Mouse (Mus musculus) gastrocnemius, adult 2 months (tissue): ENCODE data around the gene Prune1. TPM values are rescaled to one million over a fixed set of nuclear protein-coding genes. Genes with fewer than 3 reads are reported as not detected.

Experiments
- DNase-seq: peaks from one replicate; pipeline ENCODE4 v3.0.0; 2022
- H3K27ac ChIP-seq: fragments of 200-600 bp; 2 replicates; pipeline ENCODE4 v1.8.1; 2022; ENCODE audit warnings: mild to moderate bottlenecking
- H3K4me3 ChIP-seq: fragments of 200-600 bp; 2 replicates; pipeline ENCODE4 v1.8.1; 2022; ENCODE audit warnings: mild to moderate bottlenecking, moderate library complexity
- CTCF ChIP-seq: fragments of 200-600 bp; IDR thresholded peaks from 2 replicates; pipeline ENCODE4 v1.8.1; 2022; ENCODE audit warnings: antibody characterized with exemption, mild to moderate bottlenecking, moderate library complexity
- intact Hi-C: fragments of 180-260 bp; cut with DNase I; formaldehyde crosslinking; loops from one replicate; pipeline ENCODE4 v1.15.1; 2025
- total RNA-seq, 2 experiments: library from RNA; stranded (reverse); gene quantifications; 2 replicates each; pipeline ENCODE4 v1.2.3; 2021

Prune1 gene
- total RNA-seq, 2 experiments from 2014 or later = 45.8 to 46.9 TPM

DNA sequence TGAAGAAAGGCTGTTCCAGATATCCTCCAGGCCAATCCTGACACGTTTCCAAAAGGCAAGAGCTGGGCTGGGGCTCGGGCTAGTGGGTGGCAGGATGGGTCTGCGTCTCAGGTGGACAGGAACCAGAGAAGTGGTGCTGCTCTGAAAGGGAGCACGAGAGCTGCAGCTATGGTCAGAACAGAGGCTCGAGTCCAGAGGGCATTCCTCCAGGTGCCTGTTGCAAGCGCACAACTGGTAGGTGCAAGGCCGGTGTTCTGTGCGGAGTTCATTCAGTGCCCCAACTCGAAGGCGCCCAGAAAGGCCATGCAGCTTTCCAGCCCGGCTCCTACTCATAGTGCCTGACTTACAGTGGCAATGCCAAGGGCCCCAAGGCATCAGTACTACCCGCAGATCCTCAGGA is 41.9 kb downstream of the Prune1 start:
- DNase-seq = peak; percentile 42
- no peak overlapping the region for H3K27ac ChIP-seq
- intact Hi-C loops = no loop called here
- no peak for TF ChIP-seq CTCF
- no peak overlapping the region for H3K4me3 ChIP-seq

DNA sequence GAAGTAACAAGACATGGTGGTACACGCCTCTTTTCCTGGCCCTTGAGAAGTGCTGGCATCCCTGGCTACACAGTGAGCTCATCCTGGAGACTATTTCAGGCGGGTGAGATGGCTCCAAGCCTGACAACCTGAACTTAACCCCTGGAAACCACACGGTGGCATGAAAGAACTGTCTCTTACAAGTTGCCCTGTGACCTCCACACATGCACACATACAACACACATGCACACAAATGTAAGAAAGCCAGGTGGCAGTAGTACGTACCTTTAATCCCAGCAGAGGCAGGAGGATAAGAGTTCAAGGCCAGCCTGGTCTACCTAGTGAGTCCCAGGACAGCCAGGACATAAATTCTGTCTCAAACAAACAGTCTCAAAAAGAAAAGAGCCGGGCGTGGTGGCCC is 42.9 kb downstream of the Prune1 start:
- Histone ChIP-seq H3K4me3 (no peak overlapping the region), H3K27ac (peak overlapping the region; percentile 35; the same call in 1 of the 2 replicates)
- DNase-seq = no peak
- intact Hi-C loops = no loop called here
- no peak; the same call in 1 of the 2 replicates for TF ChIP-seq CTCF

DNA sequence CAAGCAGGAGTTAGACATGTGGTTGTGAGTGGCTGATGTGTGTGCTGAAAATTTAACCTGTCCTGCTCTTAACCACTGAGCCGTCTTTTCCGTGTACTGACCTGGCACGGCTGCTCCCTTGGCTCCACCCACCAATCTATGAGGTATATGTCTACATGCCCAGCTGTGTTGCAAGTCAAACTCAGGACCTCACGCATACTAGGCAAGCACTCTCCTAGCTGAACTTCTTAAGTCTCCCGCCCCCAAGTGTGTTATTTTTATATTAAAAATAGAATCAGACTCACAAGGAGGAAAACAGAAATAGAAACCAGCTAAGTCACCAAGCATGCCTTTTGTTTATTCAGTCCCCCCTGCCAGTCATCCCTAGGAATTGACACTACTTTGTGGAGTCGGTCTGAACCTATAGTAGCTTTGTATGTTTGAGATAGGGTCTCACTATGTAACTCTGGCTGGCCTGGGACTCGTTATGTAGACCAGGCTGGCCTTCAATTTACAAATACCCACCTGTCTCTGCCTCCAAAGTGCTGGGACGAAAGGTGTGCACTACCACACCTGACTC is 44.3 kb downstream of the Prune1 start:
- no peak for TF ChIP-seq CTCF
- peak overlapping the region; percentile 74 for H3K27ac ChIP-seq
- DNase-seq = no peak
- no peak overlapping the region for H3K4me3 ChIP-seq
- intact Hi-C loops = no loop called here

DNA sequence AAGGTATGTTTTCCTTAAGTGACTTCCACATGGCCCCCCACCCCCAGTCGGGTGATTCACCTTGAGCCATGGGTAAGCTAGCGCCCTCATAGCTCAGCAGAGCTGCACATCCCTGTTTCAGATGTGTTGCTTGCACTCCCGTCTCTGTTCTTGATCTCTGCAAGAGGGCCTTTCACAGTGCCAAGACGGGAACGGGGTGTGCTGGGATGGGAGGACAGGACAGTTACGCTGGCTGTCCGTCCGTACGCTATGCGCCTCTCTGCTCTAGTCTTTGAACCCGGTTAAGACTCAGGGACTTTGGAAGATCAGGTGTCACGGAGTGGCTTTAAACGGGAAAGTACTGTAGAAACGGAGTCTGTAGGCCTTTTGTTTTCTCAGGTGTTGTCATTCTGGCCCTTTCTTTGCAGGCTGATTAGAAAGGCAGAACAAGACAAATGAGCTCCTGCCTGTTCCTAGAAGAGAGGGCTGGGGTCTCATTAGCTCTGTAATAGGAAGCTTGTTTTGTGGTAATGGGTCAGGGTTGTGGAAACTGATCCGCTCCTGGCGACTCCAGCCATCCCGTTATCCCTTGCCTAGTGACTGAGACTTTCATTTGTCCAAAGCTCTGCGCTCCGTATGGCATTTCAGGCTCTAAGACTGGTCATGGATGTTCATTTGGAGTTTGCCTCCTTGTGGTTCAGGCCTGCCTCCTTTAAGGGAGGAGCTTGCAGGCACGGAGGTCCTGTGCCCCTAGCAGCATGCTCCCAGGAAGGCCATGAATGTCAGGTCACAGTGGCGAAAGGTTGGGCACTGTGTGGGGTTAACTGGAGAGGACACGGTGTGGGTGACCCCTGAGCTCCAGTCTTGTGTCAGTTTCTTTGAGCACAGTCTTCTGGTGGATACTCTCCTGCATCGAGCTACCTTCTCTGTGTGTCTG is 46.2 kb downstream of the Prune1 start:
- DNase-seq = no peak
- Histone ChIP-seq H3K27ac (0 out of 2 replicates have a peak overlapping the region, but pooled peaks have one; percentile 8), H3K4me3 (no peak overlapping the region)
- no peak for TF ChIP-seq CTCF
- intact Hi-C loops = no loop called here

DNA sequence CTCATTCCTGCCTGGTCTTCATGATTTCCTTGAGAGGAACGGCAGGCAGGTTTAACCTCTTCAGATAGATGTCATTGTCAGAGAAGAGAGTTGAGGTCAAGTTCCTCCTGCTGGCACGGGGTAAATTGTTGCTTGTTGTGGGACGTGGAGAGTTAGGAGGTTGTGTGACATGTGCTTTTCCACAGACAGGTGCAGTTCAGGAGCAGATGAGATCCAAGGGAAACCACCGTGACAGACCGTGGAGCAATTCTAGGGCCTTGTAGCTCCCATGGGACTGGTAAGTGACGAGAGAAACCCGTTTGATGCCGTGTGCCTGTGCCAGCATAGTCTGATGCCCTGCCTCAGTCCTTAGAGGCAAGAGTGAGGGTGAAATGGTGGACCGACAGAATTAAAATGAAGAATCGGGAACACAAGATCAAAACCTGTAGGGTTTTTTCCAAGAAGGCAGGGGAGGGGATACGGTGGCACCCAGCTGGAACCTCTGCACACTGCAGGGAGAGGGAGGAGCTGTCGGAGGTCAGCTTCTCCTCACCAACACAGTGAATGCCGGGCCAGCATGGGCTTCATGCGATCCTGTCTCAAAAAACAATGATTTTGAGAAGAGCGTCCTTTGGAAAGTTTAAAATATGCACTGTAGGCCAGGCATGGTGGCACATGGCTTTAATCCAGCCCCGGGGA is 48.4 kb downstream of the Prune1 start:
- no peak for DNase-seq
- intact Hi-C loops = no loop called here
- TF ChIP-seq CTCF = no peak
- H3K27ac ChIP-seq = peak overlapping the region; percentile 99
- no peak overlapping the region for H3K4me3 ChIP-seq

DNA sequence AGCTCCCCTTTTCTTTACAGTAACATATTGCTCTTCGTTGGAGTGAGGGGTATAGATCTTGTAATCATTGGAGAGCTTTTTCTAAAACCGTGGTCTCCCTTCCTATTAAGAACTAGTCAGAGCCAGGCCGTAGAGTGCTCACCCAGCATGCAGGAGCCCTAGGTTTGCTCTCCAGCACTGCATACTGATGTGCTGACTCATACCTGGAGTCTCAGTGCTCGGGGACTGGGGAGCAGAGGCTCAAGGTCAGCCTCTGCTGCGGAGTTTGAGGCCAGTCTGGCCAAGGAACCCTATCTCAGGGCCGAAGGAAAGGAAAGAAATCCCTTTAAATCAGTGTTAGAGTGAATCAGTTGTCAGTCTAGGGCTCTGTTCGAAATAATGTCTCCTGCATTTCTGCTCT is 49.1 kb downstream of the Prune1 start:
- Histone ChIP-seq H3K27ac (peak overlapping the region; percentile 99; the same call in 1 of the 2 replicates), H3K4me3 (peak overlapping the region; percentile 21; the same call in 1 of the 2 replicates)
- no peak for TF ChIP-seq CTCF
- no peak for DNase-seq
- intact Hi-C loops = no loop called here

DNA sequence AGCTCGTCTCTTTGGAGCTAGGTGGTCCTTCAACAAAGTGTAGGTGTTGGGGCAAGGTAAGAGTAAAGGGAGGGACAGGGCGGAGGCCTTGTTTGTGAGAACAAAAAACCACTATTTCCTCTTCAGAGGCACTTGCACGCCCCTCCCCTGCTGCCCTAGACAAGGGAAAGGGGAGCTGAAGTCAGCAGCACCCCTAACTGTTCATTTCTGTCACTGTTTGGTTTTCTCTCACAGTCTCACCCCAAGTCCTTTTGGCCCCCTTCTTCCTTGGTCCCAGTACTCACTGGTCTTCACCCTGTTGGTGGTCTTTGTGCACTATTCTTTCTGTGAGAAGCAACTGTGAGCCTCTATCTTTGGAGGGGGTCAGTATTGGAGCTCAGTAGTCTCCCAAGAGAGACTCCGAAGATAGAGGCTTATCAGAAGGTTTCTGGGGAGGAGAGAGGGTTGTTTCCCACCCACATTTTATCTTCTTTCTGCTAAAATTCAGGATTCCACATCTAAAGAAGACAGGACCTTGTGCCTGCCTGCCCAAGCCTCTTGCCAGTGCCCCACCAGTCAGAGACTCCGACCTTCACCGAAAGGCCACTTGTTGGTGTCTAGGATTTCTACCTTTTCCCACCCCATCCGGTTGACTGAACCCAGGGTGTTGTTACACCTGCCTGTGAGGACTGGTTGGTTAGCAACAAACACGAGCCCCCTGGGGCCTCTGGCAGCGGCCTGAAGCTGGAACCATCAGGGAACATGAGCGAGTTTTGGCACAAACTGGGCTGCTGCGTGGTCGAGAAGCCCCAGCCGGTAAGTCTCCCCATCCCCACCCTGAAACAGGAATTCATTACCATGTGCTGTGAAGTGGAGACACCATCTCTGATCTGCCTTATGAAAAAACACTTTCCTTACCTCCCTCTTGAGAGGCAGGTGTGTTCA is 50.3 kb downstream of the Prune1 start, which contains the start of gene Mllt11:
Mllt11 (minus strand) TSS at position 874 of the 924 bp plus-strand sequence.
- intact Hi-C loops = no loop called here
- no peak for TF ChIP-seq CTCF
- DNase-seq = no peak
- H3K27ac ChIP-seq = peak within 1 kb of the TSS; percentile 99
- peak within 1 kb of the TSS; percentile 85 for H3K4me3 ChIP-seq

DNA sequence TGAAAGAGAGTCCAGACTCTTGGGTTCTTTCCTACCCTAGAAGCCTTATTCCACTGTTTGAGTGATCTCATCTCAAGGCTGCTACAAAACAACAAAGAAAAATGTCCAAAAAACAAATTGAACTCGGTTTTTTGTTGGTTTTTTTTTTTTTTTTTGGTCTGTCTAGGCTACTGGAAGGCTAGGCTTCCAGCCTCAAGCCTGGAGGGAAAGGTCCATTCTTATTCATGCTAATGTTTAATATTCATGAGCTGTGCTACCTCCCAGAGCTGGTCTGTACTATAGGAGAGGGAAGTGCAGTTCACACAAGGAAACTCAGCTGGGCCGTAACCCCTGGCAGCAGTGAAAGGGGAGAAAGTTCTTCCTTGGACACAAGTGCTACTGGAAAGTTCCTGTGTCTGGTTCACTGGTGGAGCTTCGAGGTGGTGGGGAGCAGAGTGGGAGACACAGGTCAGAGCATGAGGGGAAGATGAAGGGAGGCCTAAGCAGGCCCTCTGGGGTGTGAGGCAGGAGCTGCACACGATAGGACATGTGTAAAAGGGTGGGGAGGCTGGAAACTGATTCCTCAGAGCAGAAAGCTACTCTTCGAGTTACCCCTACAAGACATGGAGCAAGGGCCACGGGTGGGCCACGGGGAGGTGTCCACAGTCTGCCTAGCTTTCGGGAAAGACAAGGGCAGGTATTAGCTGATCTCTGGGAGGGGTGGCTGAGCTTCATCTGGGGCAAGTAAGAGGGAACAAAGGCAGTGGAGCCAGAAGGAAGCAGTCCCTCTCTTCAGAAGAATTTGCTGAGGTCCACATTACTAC is 51.2 kb downstream of the Prune1 start:
- Histone ChIP-seq H3K4me3 (peak overlapping the region; percentile 85), H3K27ac (peak overlapping the region; percentile 99)
- no peak for TF ChIP-seq CTCF
- intact Hi-C loops = no loop called here
- DNase-seq = no peak

DNA sequence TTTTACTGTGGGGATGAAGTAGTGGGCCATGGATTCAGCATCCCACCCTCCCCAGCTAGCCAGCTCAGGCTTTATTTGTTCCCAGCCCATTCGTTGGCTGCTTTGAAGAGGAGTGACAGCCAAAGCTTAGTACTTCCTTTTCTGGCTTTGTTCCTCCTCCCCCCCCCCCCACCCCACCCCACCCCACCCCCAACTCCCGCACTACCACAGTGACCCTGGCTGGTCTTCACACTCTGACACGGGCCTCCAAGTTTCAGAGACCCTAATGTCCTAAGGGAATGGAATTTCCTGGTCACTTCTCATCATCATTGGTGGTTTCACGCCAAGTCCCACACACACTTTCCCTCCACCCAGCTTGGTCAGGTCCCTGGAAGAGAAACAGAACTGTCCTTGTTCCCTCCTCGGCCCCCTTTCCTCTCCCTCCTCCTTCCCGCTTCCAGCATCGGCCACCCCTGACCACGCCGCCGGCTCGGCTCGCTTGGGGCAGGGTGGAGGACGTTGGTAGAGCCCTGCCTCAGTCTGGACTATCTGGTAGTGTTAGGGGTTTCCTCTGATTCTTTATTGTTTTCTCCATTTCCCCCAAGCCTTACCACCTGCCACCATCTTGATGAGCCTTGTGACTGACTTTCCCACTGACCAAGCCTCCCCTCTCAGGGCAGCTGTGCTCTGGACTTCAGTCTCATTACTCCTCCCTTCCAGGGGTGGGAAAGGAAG is 51.9 kb downstream of the Prune1 start:
- TF ChIP-seq CTCF = no peak
- intact Hi-C loops = no loop called here
- peak; percentile 58 for DNase-seq
- H3K4me3 ChIP-seq = peak overlapping the region; percentile 85
- H3K27ac ChIP-seq = peak overlapping the region; percentile 99

DNA sequence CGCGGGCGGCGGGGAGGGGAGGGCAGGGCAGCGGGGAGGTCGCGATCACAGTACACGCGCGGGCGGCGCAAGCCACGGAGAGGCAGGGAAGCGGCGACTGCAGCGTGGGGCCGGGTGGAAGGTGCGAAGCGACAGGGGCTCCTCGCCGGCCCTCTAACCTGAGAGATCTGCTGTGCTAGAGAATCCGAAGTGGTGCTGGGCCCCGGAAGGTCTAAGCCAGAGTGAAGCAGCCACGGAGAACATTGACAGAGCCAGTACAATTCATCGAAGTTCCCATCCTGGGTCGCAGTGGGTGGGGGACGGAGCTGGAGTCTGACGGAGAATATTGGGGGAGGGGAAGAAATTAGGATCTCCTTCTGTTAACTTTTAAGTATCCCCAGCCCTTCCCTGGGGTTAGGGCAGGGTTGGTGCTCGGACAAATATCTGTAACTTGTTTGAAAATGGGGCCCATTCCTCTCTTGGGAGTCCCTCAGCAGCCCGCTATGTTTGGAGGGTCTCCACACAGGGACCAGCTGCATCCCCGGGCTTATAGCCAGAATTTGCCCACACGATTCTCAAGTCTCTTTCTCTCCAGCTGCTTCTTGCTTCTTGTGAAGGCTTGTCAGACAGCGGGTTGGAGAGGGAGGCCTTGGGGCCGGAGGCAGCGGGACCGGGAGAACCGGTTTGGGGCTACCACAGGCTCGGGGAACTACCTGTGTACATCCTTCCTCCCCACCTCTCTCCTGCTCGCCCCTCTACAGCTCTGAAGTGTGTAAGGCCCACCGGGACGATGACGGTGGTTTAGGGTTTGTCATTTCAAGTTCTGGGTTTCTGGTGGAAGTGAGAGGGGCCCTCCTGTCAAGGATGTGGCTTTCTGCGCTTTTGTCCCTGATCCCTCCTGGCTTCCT is 52.7 kb downstream of the Prune1 start:
- H3K4me3 ChIP-seq = peak overlapping the region; percentile 85
- H3K27ac ChIP-seq = peak overlapping the region; percentile 99
- DNase-seq = peak; percentile 35
- TF ChIP-seq CTCF = no peak
- intact Hi-C loops = no loop called here
